Mouse (Mus musculus) brain, embryonic 14.5 days (tissue): Measurements from ENCODE around the gene Mettl2.

Source experiments
- CTCF ChIP-seq: fragments of 200-500 bp; IDR thresholded peaks from 2 replicates; pipeline ENCODE4 v1.5.1; 2012; ENCODE audit warnings: inconsistent platforms, mild to moderate bottlenecking, moderate library complexity, borderline replicate concordance; ENCODE audit not compliant: insufficient read depth, insufficient read length; ENCODE audit errors: extremely low read depth
- POLR2A ChIP-seq: fragments of 200-500 bp; IDR thresholded peaks from 2 replicates; pipeline ENCODE4 v1.6.1; 2012; ENCODE audit warnings: mild to moderate bottlenecking, inconsistent platforms, borderline replicate concordance; ENCODE audit not compliant: poor library complexity, insufficient read depth, insufficient read length, severe bottlenecking; ENCODE audit errors: extremely low read depth

GRCm38 (mm10) chr11:105184678-105185077 is 58.5 kb downstream of the Mettl2 start:
- TF ChIP-seq POLR2A (no peak), CTCF (peak; percentile 15; the same call in 1 of the 2 replicates)
